Mouse (Mus musculus) limb, embryonic 12.5 days (tissue): ENCODE data around the gene Olfr1046. TPM values are rescaled to one million over a fixed set of nuclear protein-coding genes. Genes with fewer than 3 reads are reported as not detected.

Experiments used
- polyA plus RNA-seq: library from polyadenylated mRNA; unstranded; fragments of >200 nt; fragmentation: Nextera tagmentation; extraction: Ambion mirVana; gene quantifications from 2 replicates; pipeline ENCODE4 v1.2.1, GENCODE M21; 2016

Olfr1046 gene
- polyA plus RNA-seq, 1 experiment from 2014 or later, result not detected

Other genes starting within 250 kb of the Olfr1046 start
- not detected in 2 replicates for gene Olfr1029, start 245.4 kb downstream of the Olfr1046 start, polyA plus RNA-seq
- not detected in 2 replicates for gene Olfr1030, start 240.0 kb downstream of the Olfr1046 start, polyA plus RNA-seq
- not detected in 2 replicates for gene Olfr1031, start 229.0 kb downstream of the Olfr1046 start, polyA plus RNA-seq
- gene Olfr1032, start 213.8 kb downstream of the Olfr1046 start, polyA plus RNA-seq, result not detected in 2 replicates
- gene Olfr1033, start 198.7 kb downstream of the Olfr1046 start, polyA plus RNA-seq, result not detected in 2 replicates
- gene Olfr1034, start 173.5 kb downstream of the Olfr1046 start, polyA plus RNA-seq, result 0.04 TPM in 1 of 2 replicates, not detected in the other
- not detected in 2 replicates for gene Olfr1036, start 145.3 kb downstream of the Olfr1046 start, polyA plus RNA-seq
- gene Olfr1037, start 131.9 kb downstream of the Olfr1046 start, polyA plus RNA-seq, result not detected in 2 replicates
- gene Olfr1039, start 83.4 kb downstream of the Olfr1046 start, polyA plus RNA-seq, result not detected in 2 replicates
- not detected in 2 replicates for gene Olfr1040, start 72.6 kb downstream of the Olfr1046 start, polyA plus RNA-seq
- gene Olfr1042, start 57.5 kb downstream of the Olfr1046 start, polyA plus RNA-seq, result not detected in 2 replicates
- not detected in 2 replicates for gene Olfr1043, start 51.8 kb downstream of the Olfr1046 start, polyA plus RNA-seq
- gene Olfr1044, start 41.5 kb downstream of the Olfr1046 start, polyA plus RNA-seq, result not detected in 2 replicates
- gene Olfr52, start 33.6 kb downstream of the Olfr1046 start, polyA plus RNA-seq, result not detected in 2 replicates
- not detected in 2 replicates for gene Olfr1045, start 16.3 kb downstream of the Olfr1046 start, polyA plus RNA-seq
- gene Olfr1047, start 12.1 kb upstream of the Olfr1046 start, polyA plus RNA-seq, result not detected in 2 replicates
- not detected in 2 replicates for gene Olfr1048, start 21.0 kb upstream of the Olfr1046 start, polyA plus RNA-seq
- not detected in 2 replicates for gene Olfr1049, start 39.0 kb upstream of the Olfr1046 start, polyA plus RNA-seq
- not detected in 2 replicates for gene Olfr1051, start 59.8 kb upstream of the Olfr1046 start, polyA plus RNA-seq
- not detected in 2 replicates for gene Olfr1052, start 73.1 kb upstream of the Olfr1046 start, polyA plus RNA-seq
- not detected in 2 replicates for gene Olfr1053, start 96.0 kb upstream of the Olfr1046 start, polyA plus RNA-seq
- gene Olfr1054, start 116.1 kb upstream of the Olfr1046 start, polyA plus RNA-seq, result not detected in 2 replicates
- not detected in 2 replicates for gene Olfr1055, start 131.0 kb upstream of the Olfr1046 start, polyA plus RNA-seq
- gene Olfr1056, start 143.2 kb upstream of the Olfr1046 start, polyA plus RNA-seq, result not detected in 2 replicates
- not detected in 2 replicates for gene Olfr1057, start 159.1 kb upstream of the Olfr1046 start, polyA plus RNA-seq
- not detected in 2 replicates for gene Olfr1058, start 169.2 kb upstream of the Olfr1046 start, polyA plus RNA-seq
- gene Olfr1061, start 194.7 kb upstream of the Olfr1046 start, polyA plus RNA-seq, result not detected in 2 replicates
- gene Olfr1062, start 207.4 kb upstream of the Olfr1046 start, polyA plus RNA-seq, result not detected in 2 replicates
- not detected in 2 replicates for gene Olfr1065, start 231.3 kb upstream of the Olfr1046 start, polyA plus RNA-seq
- not detected in 2 replicates for gene Olfr1066, start 237.0 kb upstream of the Olfr1046 start, polyA plus RNA-seq